Mouse (Mus musculus) midbrain, embryonic 14.5 days (tissue): ENCODE results near the gene Sord. TPM values are rescaled to one million over a fixed set of nuclear protein-coding genes. Genes with fewer than 3 reads are reported as not detected.

Source experiments
- polyA plus RNA-seq: library from polyadenylated mRNA; unstranded; fragments of >200 nt; fragmentation: Nextera tagmentation; extraction: Ambion mirVana; gene quantifications from 2 replicates; pipeline ENCODE4 v1.2.1, GENCODE M21; 2014

Gene Sord
- polyA plus RNA-seq, 1 experiment from 2014 or later, result 22.7 TPM

Other genes with a start within 250 kb of the Sord start
- 10.1 TPM in 2 replicates for gene Eif3j1, start 206.2 kb upstream of the Sord start, polyA plus RNA-seq
- 9.4 and 12.1 TPM in 2 replicates for gene Spg11, start 116.4 kb upstream of the Sord start, polyA plus RNA-seq
- 61.7 and 114 TPM in 2 replicates for gene B2m, start 87.1 kb upstream of the Sord start, polyA plus RNA-seq
- not detected in 2 replicates for gene Trim69, start 74.0 kb upstream of the Sord start, polyA plus RNA-seq
- gene Patl2, start 48.6 kb upstream of the Sord start, polyA plus RNA-seq, result not detected in 2 replicates
- not detected in 2 replicates for gene Terb2, start 48.5 kb upstream of the Sord start, polyA plus RNA-seq
- 0.04 TPM in 1 of 2 replicates, not detected in the other for gene Duox2, start 63.7 kb downstream of the Sord start, polyA plus RNA-seq
- 0.23 TPM in 1 of 2 replicates, not detected in the other for gene Duoxa2, start 64.2 kb downstream of the Sord start, polyA plus RNA-seq
- 0.25 TPM in 1 of 2 replicates, not detected in the other for gene Duoxa1, start 79.0 kb downstream of the Sord start, polyA plus RNA-seq
- 0.18 and 0.22 TPM in 2 replicates for gene Duox1, start 80.9 kb downstream of the Sord start, polyA plus RNA-seq
- gene Shf, start 134.4 kb downstream of the Sord start, polyA plus RNA-seq, result 15.9 and 19.2 TPM in 2 replicates
- gene Slc28a2, start 191.7 kb downstream of the Sord start, polyA plus RNA-seq, result not detected in 2 replicates